Mouse (Mus musculus) heart, embryonic 14.5 days (tissue): ENCODE data around the gene Slc46a3. TPM values are rescaled to one million over a fixed set of nuclear protein-coding genes. Genes with fewer than 3 reads are reported as not detected.

Source experiments
- ATAC-seq: fragments of 200-750 bp; cut with Nextera tagmentation; 2 replicates; pipeline ENCODE4 v1.8.0; 2017; ENCODE audit warnings: low read depth, moderate TSS enrichment; ENCODE audit not compliant: insufficient number of reproducible peaks, insufficient read depth, low FRiP score
- H3K27ac ChIP-seq, 2 experiments: fragments of 200-500 bp in 1 of 2; fragments of 300-500 bp in 1 of 2; sonication (generic) in 1 of 2; replicated peaks in 1 of 2; 2 replicates each; pipeline ENCODE4 v1.5.1; 2012 to 2014; ENCODE audit warnings: low read depth in 2 of 2, low read length in 2 of 2, control low read depth in 1 of 2, mild to moderate bottlenecking in 1 of 2, mixed read lengths in 1 of 2; ENCODE audit not compliant: control insufficient read depth in 1 of 2, insufficient read depth in 1 of 2
- H3K27me3 ChIP-seq: fragments of 300-500 bp; sonication (generic); 2 replicates; pipeline ENCODE4 v1.6.1; 2014; ENCODE audit warnings: mild to moderate bottlenecking, low read length, control low read depth; ENCODE audit not compliant: control insufficient read depth, insufficient read depth
- H3K36me3 ChIP-seq: fragments of 300-500 bp; sonication (generic); 2 replicates; pipeline ENCODE4 v1.6.1; 2014; ENCODE audit warnings: mild to moderate bottlenecking, control low read depth, low read length, mixed read lengths; ENCODE audit not compliant: control insufficient read depth, insufficient read depth
- H3K4me1 ChIP-seq, 2 experiments: fragments of 200-500 bp in 1 of 2; fragments of 300-500 bp in 1 of 2; sonication (generic) in 1 of 2; 2 replicates each; pipeline ENCODE4 v1.6.1; 2012 to 2014; ENCODE audit warnings: low read length in 2 of 2, control low read depth in 1 of 2, mixed read lengths in 1 of 2; ENCODE audit not compliant: control insufficient read depth in 2 of 2, insufficient read depth in 2 of 2
- H3K4me2 ChIP-seq: fragments of 300-500 bp; sonication (generic); 2 replicates; pipeline ENCODE4 v1.6.1; 2014; ENCODE audit warnings: mild to moderate bottlenecking, low read length
- H3K4me3 ChIP-seq, 2 experiments: fragments of 200-500 bp in 1 of 2; fragments of 300-500 bp in 1 of 2; sonication (generic) in 1 of 2; 2 replicates each; pipeline ENCODE4 v1.5.1; 2012 to 2014; ENCODE audit warnings: low read length in 2 of 2, mild to moderate bottlenecking in 2 of 2, control low read depth in 1 of 2, low read depth in 1 of 2, moderate library complexity in 1 of 2; ENCODE audit not compliant: control insufficient read depth in 1 of 2, insufficient read depth in 1 of 2
- H3K9ac ChIP-seq: fragments of 300-500 bp; sonication (generic); 2 replicates; pipeline ENCODE4 v1.6.1; 2014; ENCODE audit warnings: mild to moderate bottlenecking, low read length
- H3K9me3 ChIP-seq: fragments of 300-500 bp; sonication (generic); 2 replicates; pipeline ENCODE4 v1.6.1; 2016; ENCODE audit warnings: low read length, control low read depth; ENCODE audit not compliant: control insufficient read depth
- WGBS: fragments of 180-500 bp; shearing (Covaris S2); extraction: QIAGEN DNeasy Blood & Tissue Kit; methylation state at CpG from one replicate; pipeline ENCODE4 v1.1.7; 2014; 5-methylcytosine and 5-hydroxymethylcytosine counted together
- polyA plus RNA-seq: library from polyadenylated mRNA; unstranded; fragments of >200 nt; fragmentation: Nextera tagmentation; extraction: Ambion mirVana; gene quantifications from 2 replicates; pipeline ENCODE4 v1.2.1, GENCODE M21; 2014

Gene Slc46a3
- polyA plus RNA-seq, 1 experiment from 2014 or later, result 3.5 TPM

DNA sequence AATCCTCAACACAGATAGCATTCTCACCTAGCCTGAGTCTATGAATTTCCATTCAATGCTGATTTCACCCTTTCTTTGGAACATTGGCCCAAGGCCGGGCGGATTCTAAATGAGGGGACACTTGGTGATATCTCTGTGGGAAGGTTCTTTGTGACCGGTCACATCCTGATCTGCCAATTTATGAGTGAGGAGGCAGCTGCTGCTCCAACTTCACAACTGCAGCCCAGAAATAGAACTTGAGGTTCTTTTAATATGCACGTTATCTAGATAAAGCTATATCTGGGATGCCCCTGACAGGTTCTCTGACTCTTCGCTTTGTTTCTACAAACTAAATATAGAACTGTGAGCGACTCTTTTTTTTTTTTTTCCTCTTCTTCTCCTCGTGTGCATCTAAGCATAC, 44.4 kb downstream of the Slc46a3 start:
- peak overlapping the region; percentile 39 for H3K4me2 ChIP-seq
- no peaks in the 10 kb centered on the region for H3K9me3 ChIP-seq
- no peak overlapping the region for H3K9ac ChIP-seq
- H3K27ac ChIP-seq, result peak overlapping the region; percentile 44 to 45; a peak in 2 of 4 replicates
- WGBS, result 15% methylated on average over 7 of the region's 7 CpGs
- H3K4me1 ChIP-seq, result peaks cover 8 to 18% of the 10 kb centered on the region in 2 experiments
- H3K27me3 ChIP-seq, result no peaks in the 10 kb centered on the region
- no peaks in the 10 kb centered on the region for H3K36me3 ChIP-seq
- ATAC-seq, result no peak
- H3K4me3 ChIP-seq, result no peak overlapping the region

- H3K4me3 ChIP-seq, result no peak overlapping the region
- no peaks in the 10 kb centered on the region for H3K27me3 ChIP-seq
- ATAC-seq, result 0 out of 2 replicates have a peak, but pooled peaks have one; percentile 27
- no peaks in the 10 kb centered on the region for H3K9me3 ChIP-seq
- no peak overlapping the region for H3K27ac ChIP-seq
- H3K9ac ChIP-seq, result no peak overlapping the region
- peak overlapping the region; percentile 38 for H3K4me2 ChIP-seq
- 24% methylated on average over 16 of the region's 16 CpGs for WGBS
- H3K36me3 ChIP-seq, result no peaks in the 10 kb centered on the region
- H3K4me1 ChIP-seq, result peaks cover 8 to 18% of the 10 kb centered on the region in 2 experiments
Measured at GRCm38 (mm10) chr5:147848164-147848863, 46.3 kb downstream of the Slc46a3 start.

DNA sequence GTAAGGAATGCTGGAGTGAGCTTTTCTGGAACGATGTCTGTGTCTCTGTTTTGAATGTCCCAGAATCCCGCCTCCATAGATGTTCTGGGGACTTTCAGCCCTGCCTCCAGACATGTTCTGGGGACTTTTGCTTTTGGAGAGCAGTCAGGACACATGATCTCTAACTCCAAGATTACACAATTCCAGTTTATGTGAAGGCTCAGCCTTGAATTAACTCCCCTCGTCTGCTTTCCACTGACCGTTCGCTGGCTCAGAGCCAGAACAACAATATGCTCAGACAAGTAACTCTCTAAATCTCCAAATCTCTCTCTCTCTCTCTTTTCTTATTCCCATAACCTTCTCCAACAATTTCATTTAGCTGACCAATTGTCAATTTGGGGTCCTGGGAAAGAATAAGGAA, 47.3 kb downstream of the Slc46a3 start:
- no peaks in the 10 kb centered on the region for H3K27me3 ChIP-seq
- H3K4me1 ChIP-seq, result peaks cover 8 to 18% of the 10 kb centered on the region in 2 experiments
- no peaks in the 10 kb centered on the region for H3K9me3 ChIP-seq
- H3K4me2 ChIP-seq, result no peak overlapping the region
- no peak overlapping the region for H3K27ac ChIP-seq
- WGBS, result 59% methylated on average over 5 of the region's 5 CpGs
- H3K4me3 ChIP-seq, result no peak overlapping the region
- no peak for ATAC-seq
- no peaks in the 10 kb centered on the region for H3K36me3 ChIP-seq
- H3K9ac ChIP-seq, result no peak overlapping the region

GRCm38 (mm10) chr5:147845319-147845718, 49.3 kb downstream of the Slc46a3 start:
- Histone ChIP-seq H3K9me3 (no peaks in the 10 kb centered on the region), H3K27me3 (no peaks in the 10 kb centered on the region), H3K36me3 (no peaks in the 10 kb centered on the region), H3K4me2 (no peak overlapping the region), H3K4me1 (peaks cover 3 to 8% of the 10 kb centered on the region in 2 experiments; a peak in 2 of 4 replicates), H3K9ac (no peak overlapping the region), H3K4me3 (no peak overlapping the region), H3K27ac (no peak overlapping the region)
- WGBS, result 50% methylated on average over 3 of the region's 3 CpGs
- ATAC-seq, result no peak

DNA sequence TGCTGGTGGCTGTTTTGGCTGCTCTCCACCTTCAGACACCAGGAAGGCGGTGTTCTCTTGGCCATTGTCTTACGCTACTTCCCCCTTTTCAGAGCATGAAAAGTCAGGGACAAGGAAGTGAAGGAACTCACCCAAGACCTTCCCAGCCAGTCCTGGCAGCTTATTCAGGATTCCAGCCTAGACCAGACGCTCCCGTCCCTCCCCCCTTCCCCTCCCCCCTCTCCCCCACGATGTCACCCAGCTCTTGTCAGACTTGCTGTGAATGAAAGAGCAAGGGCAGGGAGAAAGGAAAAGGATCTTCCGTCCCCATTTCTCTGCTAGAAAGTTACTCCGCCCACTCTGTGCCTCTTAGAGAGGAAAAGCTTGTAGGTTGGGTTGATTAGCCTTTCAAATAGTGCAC, 51.3 kb downstream of the Slc46a3 start:
- 54% methylated on average over 7 of the region's 7 CpGs for WGBS
- Histone ChIP-seq H3K4me2 (no peak overlapping the region), H3K9me3 (no peaks in the 10 kb centered on the region), H3K4me1 (no peaks in the 10 kb centered on the region), H3K27me3 (no peaks in the 10 kb centered on the region), H3K9ac (no peak overlapping the region), H3K36me3 (no peaks in the 10 kb centered on the region), H3K4me3 (no peak overlapping the region), H3K27ac (no peak overlapping the region)
- ATAC-seq, result no peak

GRCm38 (mm10) chr5:147839418-147839817, 55.2 kb downstream of the Slc46a3 start:
- Histone ChIP-seq H3K4me1 (peaks cover 7 to 8% of the 10 kb centered on the region in 2 experiments; a peak in 3 of 4 replicates), H3K9ac (no peak overlapping the region), H3K9me3 (no peaks in the 10 kb centered on the region), H3K36me3 (no peaks in the 10 kb centered on the region), H3K4me3 (no peak overlapping the region), H3K27ac (no peak overlapping the region), H3K4me2 (no peak overlapping the region), H3K27me3 (no peaks in the 10 kb centered on the region)
- ATAC-seq, result no peak
- 70% methylated on average over 12 of the region's 12 CpGs for WGBS

DNA sequence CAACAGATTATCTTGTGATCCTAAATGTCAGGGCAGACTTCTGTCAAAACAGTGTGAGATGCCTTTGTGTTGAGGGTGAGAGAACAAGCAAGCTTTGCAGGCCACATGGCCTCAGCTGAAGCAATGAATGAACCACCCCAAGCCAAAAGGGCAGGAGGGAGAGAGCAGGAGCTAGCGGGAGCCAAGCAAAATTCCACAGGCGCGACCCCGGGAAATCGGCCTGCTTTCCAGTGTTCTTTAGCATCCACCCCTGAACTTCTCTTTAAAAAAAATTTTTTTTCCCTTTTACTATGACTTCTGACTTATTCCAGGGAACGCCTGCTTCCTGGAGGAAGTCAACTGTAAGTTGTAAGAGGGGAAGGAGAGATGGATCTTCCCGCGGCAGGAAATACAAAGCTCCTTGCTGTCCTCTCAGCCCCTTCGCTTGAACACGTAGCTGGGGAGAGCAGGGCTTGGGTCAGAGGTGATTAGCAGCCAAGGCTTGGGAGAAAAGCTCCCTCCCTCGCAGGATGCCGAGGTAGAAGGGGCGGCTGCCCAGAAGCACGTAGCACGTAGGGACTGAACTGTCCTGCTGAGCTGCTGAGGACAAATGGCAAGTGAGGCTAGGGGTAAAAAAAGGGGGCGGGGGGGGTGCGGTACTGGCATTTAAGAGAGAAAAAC, 59.6 kb downstream of the Slc46a3 start:
- peak overlapping the region; percentile 31; the same call in 1 of the 2 replicates for H3K4me2 ChIP-seq
- H3K9ac ChIP-seq, result no peak overlapping the region
- H3K36me3 ChIP-seq, result no peaks in the 10 kb centered on the region
- 14% methylated on average over 17 of the region's 17 CpGs for WGBS
- H3K4me1 ChIP-seq, result peaks cover 10 to 13% of the 10 kb centered on the region in 2 experiments
- no peak overlapping the region for H3K4me3 ChIP-seq
- H3K27me3 ChIP-seq, result no peaks in the 10 kb centered on the region
- no peaks in the 10 kb centered on the region for H3K9me3 ChIP-seq
- 0 out of 4 replicates have a peak overlapping the region, but pooled peaks of 1 of the 2 experiments have one; percentile 33 for H3K27ac ChIP-seq
- no peak for ATAC-seq
